30 mouse cellular contexts compared by ENCODE assay signal in the genomic region with DNA sequence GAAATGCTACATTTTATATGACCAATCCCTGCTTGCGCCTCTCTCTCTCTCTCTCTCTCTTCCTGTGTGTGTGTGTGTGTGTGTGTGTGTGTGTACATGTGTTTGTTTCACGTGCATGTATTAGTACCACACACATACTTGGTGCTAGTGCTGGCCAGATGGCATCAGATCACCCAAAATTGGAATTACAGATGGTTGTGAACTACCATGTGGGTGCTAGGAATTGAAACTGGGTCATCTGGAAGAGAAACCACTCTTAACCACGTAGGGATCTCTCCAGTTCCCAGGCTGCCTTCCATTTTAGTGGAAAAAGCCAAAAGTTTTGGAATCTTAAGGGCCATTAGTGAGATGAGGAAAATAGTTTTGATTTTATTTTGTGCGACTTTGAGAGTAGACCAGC.
"Had no signal": no experiment of that assay in that cellular context is flagged by ENCODE, and none has a peak within 500 bp of the region (broad histone marks: within the 10 kb centered on the region; RNA-seq: fewer than 3 reads in every experiment).

No protein-coding gene starts in this region.

- H3K9me3 ChIP-seq: limb, embryonic 10.5 days; limb, embryonic 12.5 days; limb, embryonic 13.5 days; limb, embryonic 15.5 days; liver, embryonic 12.5 days; liver, embryonic 13.5 days; liver, embryonic 15.5 days; lung, embryonic 15.5 days; megakaryocyte, embryonic 14.5 days; midbrain, embryonic 10.5 days; midbrain, embryonic 12.5 days; midbrain, embryonic 13.5 days; midbrain, embryonic 15.5 days had no signal

- H3K27ac ChIP-seq: limb, embryonic 10.5 days; limb, embryonic 12.5 days; limb, embryonic 13.5 days; limb, embryonic 15.5 days; liver, embryonic 12.5 days; liver, embryonic 13.5 days; liver, embryonic 14.5 days; liver, embryonic 15.5 days; lung, embryonic 15.5 days; macrophage; midbrain, embryonic 10.5 days; midbrain, embryonic 12.5 days; midbrain, embryonic 13.5 days; midbrain, embryonic 15.5 days had no signal

- ATAC-seq: liver, embryonic 12.5 days; liver, postnatal 0 days; lung, postnatal 0 days; midbrain, embryonic 13.5 days; midbrain, embryonic 15.5 days; midbrain, embryonic 16.5 days had no signal

- H3K4me2 ChIP-seq: limb, embryonic 12.5 days; limb, embryonic 13.5 days; limb, embryonic 15.5 days; liver, embryonic 11.5 days; liver, embryonic 12.5 days; liver, embryonic 13.5 days; liver, embryonic 15.5 days; lung, embryonic 14.5 days; lung, embryonic 15.5 days; midbrain, embryonic 11.5 days; midbrain, embryonic 12.5 days; midbrain, embryonic 13.5 days; midbrain, embryonic 15.5 days had no signal

- DNase-seq: left cerebral cortex, postnatal 4 days; liver; liver, embryonic 13.5 days; liver, postnatal 0 days; lung, adult 18-20 months; lung, adult 2 months; lung, embryonic 14.5 days; lung, postnatal 10 days; lung, postnatal 14 days; lung, postnatal 36 days; lung, postnatal 4 days had no signal

- H3K4me3 ChIP-seq: limb, embryonic 10.5 days; limb, embryonic 12.5 days; limb, embryonic 13.5 days; limb, embryonic 15.5 days; liver, embryonic 12.5 days; liver, embryonic 13.5 days; liver, embryonic 15.5 days; lung, embryonic 15.5 days; megakaryocyte, embryonic 14.5 days; midbrain, embryonic 10.5 days; midbrain, embryonic 12.5 days; midbrain, embryonic 13.5 days; midbrain, embryonic 15.5 days; myocyte had no signal

- H3K27me3 ChIP-seq: limb, embryonic 12.5 days; limb, embryonic 13.5 days; limb, embryonic 15.5 days; liver, embryonic 12.5 days; liver, embryonic 13.5 days; liver, embryonic 15.5 days; lung, embryonic 15.5 days; megakaryocyte, embryonic 14.5 days; midbrain, embryonic 12.5 days; midbrain, embryonic 13.5 days; midbrain, embryonic 15.5 days had no signal

- H3K4me1 ChIP-seq: limb, embryonic 10.5 days; limb, embryonic 12.5 days; limb, embryonic 13.5 days; limb, embryonic 15.5 days; liver, embryonic 12.5 days; liver, embryonic 13.5 days; liver, embryonic 15.5 days; megakaryocyte, embryonic 14.5 days had no signal

- H3K36me3 ChIP-seq: limb, embryonic 10.5 days; limb, embryonic 12.5 days; limb, embryonic 13.5 days; limb, embryonic 15.5 days; liver, embryonic 12.5 days; liver, embryonic 13.5 days; liver, embryonic 15.5 days; lung, embryonic 15.5 days; midbrain, embryonic 10.5 days; midbrain, embryonic 12.5 days; midbrain, embryonic 13.5 days; midbrain, embryonic 15.5 days had no signal

- H3K9ac ChIP-seq: limb, embryonic 12.5 days; limb, embryonic 13.5 days; limb, embryonic 15.5 days; liver, embryonic 12.5 days; liver, embryonic 13.5 days; liver, embryonic 14.5 days; liver, embryonic 15.5 days; liver, postnatal 0 days; lung, embryonic 14.5 days; lung, embryonic 15.5 days; midbrain, embryonic 12.5 days; midbrain, embryonic 13.5 days; midbrain, embryonic 15.5 days had no signal
